Mouse (Mus musculus): ENCODE measurements around the gene Ube2v1. TPM values are rescaled to one million over a fixed set of nuclear protein-coding genes. Genes with fewer than 3 reads are reported as not detected.

Ube2v1 gene
- 100 to 1,000 TPM in 1 of 2 experiments, 10 to 100 TPM in 1; 93.8 to 102 TPM for total RNA-seq (2021)
- long read RNA-seq, experiment 1, transcript Ube2v1-201 (3 exons, 1,586 nt), result minor isoform, 7 of 330 reads
- long read RNA-seq, experiment 1, transcript Ube2v1-202 (4 exons, 2,041 nt), result major isoform, 310 of 330 reads
- long read RNA-seq, experiment 1, partial matches to known transcripts, result 4 of 330 reads
- long read RNA-seq, experiment 1, other reads (novel, unspliced or antisense), result 5 of 330 reads
- long read RNA-seq, experiment 2, transcript Ube2v1-202 (4 exons, 2,041 nt), result major isoform, 261 of 278 reads
- long read RNA-seq, experiment 2, transcript Ube2v1-207 (5 exons, 924 nt), result minor isoform, 7 of 278 reads
- long read RNA-seq, experiment 2, partial matches to known transcripts, result 4 of 278 reads
- long read RNA-seq, experiment 2, other reads (novel, unspliced or antisense), result 2 of 278 reads

DNA sequence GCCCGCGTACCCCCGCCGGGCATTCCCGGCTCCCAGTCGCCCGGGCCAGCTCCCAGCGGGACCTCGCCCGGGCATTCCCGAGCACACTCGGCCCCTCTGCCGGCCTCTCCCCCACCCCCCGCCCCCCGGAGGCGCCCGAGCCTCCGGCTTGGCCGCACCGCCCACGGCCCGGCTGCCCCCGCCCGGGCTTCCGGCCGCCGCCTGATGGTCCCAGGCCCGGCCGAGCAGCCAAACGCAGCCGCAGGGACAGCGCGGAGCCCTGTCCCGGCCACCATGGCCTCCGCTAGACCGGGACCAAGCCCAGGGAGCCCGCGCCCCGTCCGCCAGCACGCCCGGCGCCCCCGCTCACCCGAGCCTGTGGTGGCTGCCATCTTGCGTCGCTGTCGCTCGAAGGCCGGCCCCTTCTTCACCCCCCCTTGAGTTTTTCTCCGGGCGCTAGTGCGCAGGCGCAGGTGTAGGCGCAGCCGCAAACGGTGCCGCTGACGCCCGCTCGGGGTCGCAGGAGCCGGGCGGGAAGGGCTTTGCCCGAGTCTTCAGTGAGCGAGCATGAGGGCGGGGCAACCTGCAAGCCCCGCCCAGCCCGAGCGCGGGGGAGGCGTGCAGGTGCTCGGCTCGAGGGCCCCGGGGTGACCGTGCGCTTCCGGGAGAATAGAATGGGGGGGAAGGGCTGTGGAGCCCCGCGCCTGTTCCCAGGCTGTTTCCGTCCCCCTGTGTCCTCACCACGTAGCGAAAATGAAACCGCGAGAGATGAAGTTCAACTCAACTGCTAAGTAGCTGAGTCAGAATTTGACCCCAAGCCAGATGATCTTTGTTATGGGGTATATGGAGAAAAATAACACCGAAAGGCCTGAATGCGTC lies at the start of gene Ube2v1:
TSS of gene Ube2v1 (minus strand) at position 505 of the 858 bp plus-strand sequence.
- DNase-seq, result peak; percentile 98 to 99
- intact Hi-C loops (cut with DNase I), result no loop called here

- peak in 1 of 2 experiments; percentile 71 for DNase-seq
- intact Hi-C loops (cut with DNase I), result loop anchor here (1.0 to 2.0 kb wide), 2 partner anchors 39 to 148 kb away; no protein-coding TSS in a partner anchor
These were observed 48.8 kb upstream of the Ube2v1 start for GRCm38 (mm10) chr2:167680657-167681056.

DNA sequence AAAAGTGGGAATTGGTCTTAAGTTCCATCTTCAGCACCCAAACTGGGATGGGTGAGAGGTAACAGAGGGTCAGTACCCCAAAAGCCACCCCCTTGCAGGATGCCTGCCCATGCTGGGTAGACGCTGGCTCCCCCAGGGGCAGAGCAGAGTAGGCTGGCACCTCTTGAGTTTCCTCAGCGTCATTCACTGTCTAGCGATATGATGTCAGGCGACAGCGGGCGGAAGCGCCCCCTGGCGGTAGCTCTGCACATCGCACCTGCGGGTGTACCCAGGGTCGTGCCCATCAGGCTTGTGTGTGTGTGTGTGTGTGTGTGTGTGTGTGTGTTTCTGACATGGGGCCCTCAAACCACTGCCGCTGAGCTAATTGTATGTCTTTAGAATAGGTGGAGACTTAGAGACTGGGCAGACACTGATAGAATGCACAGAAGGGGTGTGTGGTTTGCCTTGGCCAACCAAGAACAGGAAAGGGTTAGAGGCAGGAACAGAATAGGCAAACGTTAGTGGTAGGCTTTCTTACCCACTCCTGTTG lies 48.1 kb upstream of the Ube2v1 start:
- intact Hi-C loops (cut with DNase I), result loop anchor here (1.0 to 2.0 kb wide), 2 partner anchors 39 to 147 kb away; no protein-coding TSS in a partner anchor
- peak; percentile 84 to 93 for DNase-seq

DNA sequence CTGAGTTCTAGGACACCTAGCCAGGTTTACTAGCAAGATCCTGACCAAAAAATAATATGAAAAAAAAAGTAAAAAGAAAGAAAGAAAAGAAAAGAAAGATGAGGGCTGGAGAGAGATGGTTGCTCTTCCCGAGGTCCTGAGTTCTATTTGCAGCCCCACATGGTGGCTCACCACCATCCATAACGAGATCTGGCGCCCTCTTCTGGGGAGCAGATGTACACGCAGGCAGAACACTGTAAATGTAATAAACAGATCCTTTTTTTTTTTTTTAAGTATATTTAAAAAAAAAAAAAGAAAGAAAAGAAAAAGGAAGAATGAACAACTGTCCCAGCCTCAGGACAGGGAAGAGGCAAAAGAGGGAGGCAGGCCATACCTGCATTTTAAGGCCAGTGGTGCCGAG lies 46.7 kb upstream of the Ube2v1 start:
- intact Hi-C loops (cut with DNase I), result no loop called here

GRCm38 (mm10) chr2:167675120-167675909 lies 43.4 kb upstream of the Ube2v1 start:
- intact Hi-C loops (cut with DNase I), result loop anchor here (1.0 kb wide), 1 partner anchor 34 kb away; no protein-coding TSS in a partner anchor
- peak in 1 of 2 experiments; percentile 70 for DNase-seq

More for the DNA sequence above, 46.7 kb upstream of the Ube2v1 start:
- no peak for DNase-seq

GRCm38 (mm10) chr2:167672212-167672685 lies 40.4 kb upstream of the Ube2v1 start:
- intact Hi-C loops (cut with DNase I), result no loop called here
- peak; percentile 62 to 63 for DNase-seq

DNA sequence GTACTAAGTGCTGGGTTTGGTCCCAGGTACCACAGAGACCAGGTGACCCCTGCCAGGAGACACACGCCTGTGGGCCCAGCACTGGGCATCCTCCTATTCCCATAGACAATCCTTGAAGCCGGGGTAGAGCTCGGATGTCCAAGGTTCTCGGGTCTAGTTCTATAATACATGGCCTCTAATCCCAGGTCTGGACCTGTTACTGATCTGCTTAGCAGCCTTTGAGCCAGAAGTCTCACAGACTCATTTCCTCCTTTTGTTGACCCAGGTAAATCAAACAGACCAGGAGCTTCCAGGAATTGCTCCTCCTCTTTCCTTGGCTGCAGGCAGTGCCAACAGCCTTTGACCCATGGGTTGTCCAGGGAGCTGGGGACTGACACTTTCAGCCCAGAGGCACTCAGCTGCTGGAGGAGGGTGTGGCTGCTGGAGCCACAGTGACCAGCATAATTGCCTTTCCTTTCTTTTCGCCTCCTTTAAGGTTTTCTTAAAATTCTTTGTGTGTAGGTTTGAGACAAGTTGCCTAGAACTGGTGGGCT lies 39.3 kb upstream of the Ube2v1 start:
- DNase-seq, result no peak
- intact Hi-C loops (cut with DNase I), result no loop called here

- intact Hi-C loops (cut with DNase I), result no loop called here
- no peak for DNase-seq
These were observed 37.5 kb upstream of the Ube2v1 start for GRCm38 (mm10) chr2:167669398-167669797.

- intact Hi-C loops (cut with DNase I), result no loop called here
- DNase-seq, result no peak
These were observed 36.5 kb upstream of the Ube2v1 start for GRCm38 (mm10) chr2:167668426-167668825.

- intact Hi-C loops (cut with DNase I), result no loop called here
- DNase-seq, result no peak
These were observed 34.2 kb upstream of the Ube2v1 start for GRCm38 (mm10) chr2:167665972-167666713.

GRCm38 (mm10) chr2:167662713-167663112 lies 30.8 kb upstream of the Ube2v1 start:
- intact Hi-C loops (cut with DNase I), result no loop called here

DNA sequence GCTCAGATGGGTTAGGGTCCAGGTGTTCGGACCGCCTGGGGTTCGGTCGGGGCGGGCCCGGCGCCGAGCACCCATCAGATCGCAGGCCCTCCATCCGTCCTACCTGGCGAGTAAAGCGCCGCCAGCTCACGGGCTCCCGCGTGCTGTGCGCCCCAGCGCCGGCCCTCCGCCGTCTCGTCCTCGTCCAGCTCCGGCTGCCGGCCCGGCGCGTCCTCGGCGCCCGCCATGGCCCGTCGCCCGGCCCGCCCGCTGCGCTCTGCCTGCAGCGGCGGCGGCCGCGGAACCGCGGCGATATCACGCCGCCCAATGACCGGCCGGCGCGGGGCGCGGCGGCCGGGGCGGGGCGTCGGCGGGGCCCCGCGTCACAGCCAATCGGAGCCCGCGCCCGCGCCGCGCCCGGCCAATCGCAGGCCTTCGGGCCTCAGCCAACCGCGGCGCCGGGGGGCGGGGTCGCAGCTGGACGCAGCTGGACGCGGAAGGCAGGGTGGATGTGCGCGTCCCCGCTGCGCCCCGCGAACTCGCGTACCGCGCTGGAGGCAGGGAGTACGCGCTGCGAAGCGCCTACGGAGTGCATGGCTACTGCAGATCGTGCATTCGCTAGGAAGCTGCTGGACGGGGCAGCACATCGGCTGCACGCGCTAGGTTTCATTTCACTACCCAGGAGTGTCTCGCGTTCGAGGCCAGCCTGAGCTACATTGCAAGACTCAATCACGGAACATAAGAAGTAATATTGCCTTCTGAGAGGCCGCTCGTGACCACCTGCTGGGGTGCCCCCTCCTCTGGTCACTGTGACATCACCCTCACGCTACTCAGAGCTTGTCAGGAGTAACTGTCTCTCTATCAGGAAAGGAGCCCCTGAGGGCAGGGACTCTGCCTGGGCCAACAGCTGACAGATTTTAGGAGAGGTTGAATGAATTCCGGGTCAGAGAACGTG lies 29.6 kb upstream of the Ube2v1 start, which contains the start of gene Gm20431:
TSS of gene Gm20431 (minus strand) at position 227 of the 934 bp plus-strand sequence.
- intact Hi-C loops (cut with DNase I), result no loop called here
- DNase-seq, result peak; percentile 98 to 99

More at GRCm38 (mm10) chr2:167662713-167663112, 30.8 kb upstream of the Ube2v1 start:
- DNase-seq, result no peak

- DNase-seq, result no peak
- intact Hi-C loops (cut with DNase I), result no loop called here
These were observed 28.7 kb upstream of the Ube2v1 start for GRCm38 (mm10) chr2:167660611-167660971.

DNA sequence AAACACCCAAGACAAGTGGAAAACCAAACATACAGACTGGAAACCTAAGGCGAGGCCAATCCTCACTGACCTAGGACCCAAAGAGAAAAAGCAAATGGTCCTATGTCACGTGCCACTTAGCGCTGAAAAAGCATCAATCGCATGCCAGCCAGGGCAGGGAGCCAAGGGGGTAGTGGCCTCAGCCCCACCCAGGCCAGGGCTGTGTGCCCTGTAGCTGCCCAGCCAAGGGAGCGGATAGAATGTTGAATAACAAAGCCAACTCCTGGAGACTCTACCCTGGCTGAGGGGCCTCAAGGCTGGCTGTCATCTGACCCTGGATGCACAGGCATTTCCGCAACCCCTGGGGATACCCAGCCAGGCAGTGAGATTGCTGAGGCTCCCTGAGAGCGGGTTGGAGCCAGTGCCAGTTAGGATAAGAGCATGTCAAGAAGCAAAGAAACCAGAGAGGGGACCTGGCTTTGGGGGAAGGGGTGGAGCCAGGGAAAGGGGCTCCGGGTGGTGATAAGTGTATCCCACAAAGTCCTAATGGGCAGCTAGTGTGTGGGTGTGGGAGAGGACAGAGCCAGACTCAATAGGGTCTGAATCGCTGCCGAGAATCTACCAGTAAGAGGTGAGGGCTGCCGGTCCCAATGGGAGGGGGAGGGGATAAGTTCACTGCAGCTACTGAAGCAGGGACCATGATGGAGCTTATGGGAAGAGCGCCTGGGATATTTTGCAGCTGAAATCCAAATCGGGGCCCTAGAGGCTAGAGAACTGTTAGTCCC lies 28.1 kb upstream of the Ube2v1 start:
- DNase-seq, result peak; percentile 67 to 77
- intact Hi-C loops (cut with DNase I), result no loop called here

DNA sequence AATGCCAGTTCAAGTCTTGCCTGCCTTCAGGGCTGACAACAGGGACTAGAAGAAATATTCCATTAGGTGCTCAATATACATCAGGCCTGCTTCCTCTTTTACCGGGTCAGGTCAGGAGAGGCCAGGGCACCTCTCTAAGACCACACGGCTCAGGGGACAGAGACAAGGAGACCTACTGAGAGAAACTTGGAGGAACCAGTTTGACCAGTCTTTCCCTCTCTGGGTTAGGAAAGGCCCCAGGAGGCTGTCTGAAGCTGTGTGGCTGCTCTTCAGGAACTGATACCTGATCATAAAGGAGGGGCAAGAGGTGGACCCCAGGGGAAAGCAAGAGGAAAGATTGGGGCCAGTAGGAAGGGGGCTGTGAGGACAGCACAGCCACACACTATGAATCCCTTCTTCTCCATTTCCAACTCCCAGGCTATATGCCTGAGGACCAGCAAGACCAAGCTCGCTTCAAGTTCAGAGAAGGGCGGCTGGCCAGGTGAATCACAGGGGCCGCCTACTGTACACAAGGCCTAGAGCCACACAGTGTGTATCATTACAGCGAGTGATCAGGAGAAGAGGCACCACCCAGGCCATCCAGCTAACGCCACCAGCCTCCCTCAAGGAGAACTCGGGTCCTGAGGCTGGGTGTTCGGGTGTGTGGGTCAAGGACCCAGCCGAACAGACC lies 27.4 kb upstream of the Ube2v1 start:
- intact Hi-C loops (cut with DNase I), result no loop called here

DNA sequence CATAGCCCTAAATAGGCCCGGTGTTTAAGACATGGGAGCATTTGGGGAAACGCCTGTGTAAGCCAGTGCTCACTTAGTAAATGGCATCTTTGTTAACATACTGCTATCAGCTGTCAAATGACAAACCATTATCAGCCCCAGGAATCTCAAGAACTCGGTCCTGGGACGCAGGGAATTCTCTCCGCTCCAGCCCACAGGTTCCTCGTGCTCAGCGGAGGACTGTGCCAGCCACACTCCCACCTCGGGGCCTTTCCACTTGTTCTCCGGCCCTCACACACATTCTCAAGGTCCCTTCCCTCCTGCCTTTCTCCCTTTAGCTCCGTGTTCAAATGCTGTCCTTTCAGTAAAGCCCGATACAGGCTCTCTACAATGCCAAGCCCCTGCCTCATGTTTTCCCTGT lies 26.8 kb upstream of the Ube2v1 start:
- intact Hi-C loops (cut with DNase I), result no loop called here
- DNase-seq, result no peak

More for the DNA sequence above, 27.4 kb upstream of the Ube2v1 start:
- no peak for DNase-seq

All from heart, postnatal 14 days (tissue).